Mouse (Mus musculus) liver, adult 2 months (tissue): ENCODE data around the gene Per2. TPM values are rescaled to one million over a fixed set of nuclear protein-coding genes. Genes with fewer than 3 reads are reported as not detected.

Experiments used
- DNase-seq: peaks from one replicate; pipeline ENCODE4 v3.0.0-alpha.2; 2011; ENCODE audit warnings: low read depth, low spot score; ENCODE audit errors: extremely low read depth
- H3K27ac ChIP-seq: fragments of 200-500 bp; replicated peaks from 2 replicates; pipeline ENCODE4 v1.5.1; 2012; ENCODE audit warnings: low read depth, mild to moderate bottlenecking, control low read depth, inconsistent platforms, low read length; ENCODE audit not compliant: insufficient read depth
- H3K27me3 ChIP-seq: fragments of 200-500 bp; 2 replicates; pipeline ENCODE4 v1.6.1; 2012; ENCODE audit warnings: mild to moderate bottlenecking, moderate library complexity, low read length, inconsistent platforms; ENCODE audit not compliant: control insufficient read depth, insufficient read depth
- H3K36me3 ChIP-seq: fragments of 200-500 bp; 2 replicates; pipeline ENCODE4 v1.6.1; 2012; ENCODE audit warnings: low read length, inconsistent platforms; ENCODE audit not compliant: control insufficient read depth, insufficient read depth
- H3K4me1 ChIP-seq: fragments of 200-500 bp; 2 replicates; pipeline ENCODE4 v1.6.1; 2011; ENCODE audit warnings: low read length; ENCODE audit not compliant: control insufficient read depth, insufficient read depth
- H3K4me3 ChIP-seq: fragments of 200-500 bp; 2 replicates; pipeline ENCODE4 v1.5.1; 2011; ENCODE audit warnings: low read depth, mild to moderate bottlenecking, control low read depth, low read length, moderate library complexity; ENCODE audit not compliant: insufficient read depth
- H3K79me2 ChIP-seq: fragments of 200-500 bp; 2 replicates; pipeline ENCODE4 v1.6.1; 2012; ENCODE audit warnings: inconsistent platforms, mild to moderate bottlenecking, low read length, moderate library complexity; ENCODE audit not compliant: control insufficient read depth, insufficient read depth
- H3K9ac ChIP-seq: fragments of 200-500 bp; 2 replicates; pipeline ENCODE4 v1.6.1; 2012; ENCODE audit warnings: low read depth, mild to moderate bottlenecking, control low read depth, inconsistent platforms, low read length
- CTCF ChIP-seq: fragments of 200-500 bp; IDR thresholded peaks from 2 replicates; pipeline ENCODE4 v1.5.1; 2011; ENCODE audit warnings: low read depth, low read length, control low read depth
- POLR2A ChIP-seq: fragments of 200-500 bp; IDR thresholded peaks from 2 replicates; pipeline ENCODE4 v1.6.1; 2011; ENCODE audit warnings: low read length, control low read depth; ENCODE audit not compliant: insufficient read depth; ENCODE audit errors: extremely low read depth
- WGBS: fragments of 180-500 bp; shearing (Covaris S2); methylation state at CpG from one replicate; pipeline ENCODE4 v1.1.7; 2018; 5-methylcytosine and 5-hydroxymethylcytosine counted together
- polyA plus RNA-seq: library from polyadenylated mRNA; depleted of rRNA; stranded (reverse); fragments of >200 nt; gene quantifications from 2 replicates; pipeline ENCODE4 v1.2.3, GENCODE M21; 2012
- total RNA-seq: library from RNA; depleted of rRNA; stranded (reverse); fragments of >200 nt; gene quantifications from 2 replicates; pipeline ENCODE4 v1.2.3, GENCODE M21; 2014

Per2 gene
- total and polyA plus RNA-seq, 2 experiments = 4.9 to 7.7 TPM

DNA sequence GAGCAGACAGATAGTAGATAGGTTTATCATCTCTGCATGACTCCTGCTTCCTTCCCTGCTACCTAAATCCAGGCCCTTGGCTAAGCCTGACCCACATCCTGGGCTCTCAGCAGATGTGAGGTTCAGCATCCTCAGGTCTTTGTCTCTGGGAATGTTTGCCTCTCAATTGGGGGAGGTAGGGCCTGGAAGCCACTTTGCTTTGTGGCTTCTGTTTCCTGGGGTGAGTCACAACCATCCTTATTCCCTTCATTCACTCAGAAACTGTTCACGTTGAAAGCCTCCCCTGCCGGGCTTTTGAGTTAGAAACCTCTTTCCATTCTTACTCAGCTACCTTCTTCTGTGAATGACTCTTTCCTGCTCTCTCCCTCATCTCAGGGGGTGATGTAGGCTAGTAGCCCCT, 33.6 kb upstream of the Per2 start:
- peaks cover 15% of the 10 kb centered on the region; the same call in 1 of the 2 replicates for H3K79me2 ChIP-seq
- no peak for DNase-seq
- H3K27ac ChIP-seq = no peak overlapping the region
- no peaks in the 10 kb centered on the region for H3K36me3 ChIP-seq
- no peaks in the 10 kb centered on the region for H3K27me3 ChIP-seq
- peaks cover 8% of the 10 kb centered on the region for H3K4me1 ChIP-seq
- no peak overlapping the region for H3K9ac ChIP-seq
- 81% methylated on average over 2 of the region's 2 CpGs for WGBS
- TF ChIP-seq POLR2A = no peak
- TF ChIP-seq CTCF = no peak
- H3K4me3 ChIP-seq = no peak overlapping the region

DNA sequence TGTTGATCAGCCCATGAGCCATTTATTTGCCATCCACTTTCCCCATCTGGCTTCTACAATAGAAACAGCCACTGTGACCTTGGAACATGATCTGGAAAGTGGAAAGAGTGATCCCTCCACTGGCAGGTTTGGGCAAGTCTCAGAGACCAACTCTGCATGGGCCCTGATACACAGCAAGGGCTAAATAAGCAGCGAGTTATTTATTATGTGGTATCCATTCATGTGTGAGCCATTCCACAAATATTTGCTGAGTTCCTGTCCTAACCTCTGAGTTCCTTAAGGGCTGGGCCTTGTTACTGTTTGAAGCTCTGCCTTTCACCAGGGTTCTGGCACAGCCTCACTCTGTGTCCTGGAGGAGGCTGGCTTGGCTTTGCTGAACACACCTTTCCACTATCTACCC, 31.2 kb upstream of the Per2 start:
- peak; percentile 22 for DNase-seq
- TF ChIP-seq POLR2A (no peak), CTCF (no peak)
- 18% methylated on average over 1 of the region's 1 CpGs for WGBS
- Histone ChIP-seq H3K4me3 (no peak overlapping the region), H3K9ac (no peak overlapping the region), H3K4me1 (peaks cover 4% of the 10 kb centered on the region), H3K27me3 (no peaks in the 10 kb centered on the region), H3K27ac (no peak overlapping the region), H3K36me3 (no peaks in the 10 kb centered on the region), H3K79me2 (peaks cover 8% of the 10 kb centered on the region; the same call in 1 of the 2 replicates)

DNA sequence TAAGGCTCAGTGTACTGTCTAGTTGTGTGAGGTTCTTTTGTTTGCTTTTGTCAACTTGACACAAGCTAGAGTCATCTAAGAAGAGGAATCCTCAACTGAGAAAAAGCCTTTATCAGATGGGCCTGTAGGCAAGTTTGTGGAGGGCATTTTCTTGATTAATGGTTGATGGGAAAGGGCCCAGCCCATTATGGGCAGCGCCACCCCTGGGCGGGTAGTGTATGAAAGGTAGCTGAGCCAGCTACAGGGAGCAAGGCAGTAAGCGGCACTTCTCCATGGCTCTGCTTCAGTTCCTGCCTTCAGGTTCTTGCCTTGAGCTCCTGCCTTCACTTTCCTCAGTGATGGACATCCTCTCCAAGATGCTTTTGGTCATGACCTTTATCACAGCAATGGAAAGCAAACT, 27.0 kb upstream of the Per2 start:
- DNase-seq = no peak
- 98% methylated on average over 3 of the region's 3 CpGs for WGBS
- H3K27ac ChIP-seq = no peak overlapping the region

DNA sequence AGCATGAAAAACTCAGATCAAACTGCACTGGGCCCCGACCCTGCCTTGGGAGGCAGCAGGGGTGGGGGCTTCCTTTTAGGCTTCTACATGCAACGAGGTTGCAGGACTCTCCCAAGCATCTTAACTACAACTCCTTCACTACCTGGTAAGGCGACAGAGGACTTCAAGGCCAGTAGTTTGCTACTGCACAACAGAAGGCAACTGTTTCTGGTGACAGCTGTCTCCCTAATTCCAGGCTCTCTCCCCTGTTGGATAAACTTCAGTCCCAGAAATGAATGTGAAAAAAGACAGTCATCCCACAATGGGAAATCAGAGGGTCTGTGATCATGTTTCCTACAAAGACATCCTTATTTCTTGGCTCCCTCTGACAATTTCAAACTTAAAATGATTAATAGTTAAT, 26.3 kb upstream of the Per2 start:
- WGBS = 82% methylated on average over 3 of the region's 3 CpGs
- Histone ChIP-seq H3K27ac (no peak overlapping the region), H3K27me3 (no peaks in the 10 kb centered on the region), H3K9ac (no peak overlapping the region), H3K36me3 (no peaks in the 10 kb centered on the region), H3K4me3 (no peak overlapping the region), H3K4me1 (no peaks in the 10 kb centered on the region; the same call in 1 of the 2 replicates), H3K79me2 (no peaks in the 10 kb centered on the region)
- DNase-seq = no peak
- TF ChIP-seq POLR2A = no peak
- no peak for TF ChIP-seq CTCF

More for the DNA sequence above, 27.0 kb upstream of the Per2 start:
- H3K36me3 ChIP-seq = no peaks in the 10 kb centered on the region
- no peak overlapping the region for H3K4me3 ChIP-seq
- no peaks in the 10 kb centered on the region for H3K79me2 ChIP-seq
- no peaks in the 10 kb centered on the region for H3K27me3 ChIP-seq
- no peaks in the 10 kb centered on the region; the same call in 1 of the 2 replicates for H3K4me1 ChIP-seq
- H3K9ac ChIP-seq = no peak overlapping the region
- no peak for TF ChIP-seq POLR2A
- TF ChIP-seq CTCF = no peak

DNA sequence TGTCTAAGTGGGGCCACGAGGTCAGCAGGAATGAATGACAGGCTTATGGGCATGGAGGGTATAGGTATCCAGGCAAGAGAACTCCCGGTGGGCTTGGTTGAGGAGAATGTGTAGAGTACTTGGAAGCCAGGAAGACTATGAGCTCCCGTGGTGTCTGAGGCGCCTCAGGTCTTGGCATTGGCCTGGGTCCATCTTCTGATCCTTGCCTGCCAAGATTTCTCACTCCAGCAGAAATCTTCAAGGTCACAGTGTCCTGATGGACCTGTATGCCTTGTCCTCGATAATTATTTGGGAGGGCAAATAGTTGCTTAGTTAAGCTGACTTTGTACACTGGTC, 24.9 kb upstream of the Per2 start:
- no peak overlapping the region for H3K27ac ChIP-seq
- H3K9ac ChIP-seq = no peak overlapping the region
- no peaks in the 10 kb centered on the region for H3K27me3 ChIP-seq
- no peaks in the 10 kb centered on the region; the same call in 1 of the 2 replicates for H3K4me1 ChIP-seq
- H3K36me3 ChIP-seq = no peaks in the 10 kb centered on the region
- no peak overlapping the region for H3K4me3 ChIP-seq
- DNase-seq = no peak
- H3K79me2 ChIP-seq = no peaks in the 10 kb centered on the region
- TF ChIP-seq POLR2A (no peak), CTCF (no peak)
- WGBS = 56% methylated on average over 5 of the region's 5 CpGs

DNA sequence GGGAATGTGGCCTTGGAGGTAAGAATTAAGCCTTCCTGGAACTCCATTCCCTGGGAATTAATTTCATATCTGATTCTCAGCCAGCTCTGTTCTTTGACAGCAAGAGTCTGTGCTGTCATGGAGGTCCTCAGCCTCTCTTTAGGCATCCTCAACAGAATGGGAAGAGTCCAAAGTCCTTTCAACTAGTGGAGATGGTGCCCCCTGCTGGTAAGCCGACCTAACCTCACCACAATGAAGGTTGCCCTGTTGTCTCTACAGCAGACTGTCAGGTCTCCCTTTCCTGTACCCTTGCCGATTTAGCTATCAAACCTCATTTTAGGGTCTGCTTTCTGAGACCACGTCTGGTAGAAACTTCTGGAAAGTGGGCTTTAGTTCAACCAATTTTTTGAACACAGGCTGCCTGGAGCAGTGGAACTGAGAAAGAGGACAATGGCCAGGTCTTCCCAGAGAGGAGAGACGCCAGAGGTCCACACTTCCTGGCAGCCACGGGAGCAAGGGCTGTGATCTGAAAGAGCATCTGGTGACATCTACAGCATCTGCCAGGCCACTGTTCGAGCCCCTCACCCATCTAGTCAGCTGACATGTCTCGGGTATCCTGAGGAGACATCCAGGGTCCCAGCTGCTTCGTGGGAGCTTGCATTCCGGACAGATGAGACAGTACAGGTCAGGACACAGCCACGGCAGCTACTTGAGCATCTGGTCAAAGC, 24.3 kb upstream of the Per2 start:
- peak overlapping the region; percentile 27; the same call in 1 of the 2 replicates for H3K27ac ChIP-seq

More for the DNA sequence above, 24.3 kb upstream of the Per2 start:
- Histone ChIP-seq H3K4me1 (no peaks in the 10 kb centered on the region; the same call in 1 of the 2 replicates), H3K9ac (no peak overlapping the region), H3K27me3 (no peaks in the 10 kb centered on the region), H3K79me2 (no peaks in the 10 kb centered on the region), H3K36me3 (no peaks in the 10 kb centered on the region), H3K4me3 (no peak overlapping the region)
- peak; percentile 68 for DNase-seq
- 46% methylated on average over 10 of the region's 10 CpGs for WGBS
- TF ChIP-seq POLR2A (no peak), CTCF (peak; percentile 78)
